ENCODE assay signal across 8 mouse cellular contexts in genomic region chr7:28392429-28393271, GRCm38 (mm10). TPM values are rescaled to one million over a fixed set of nuclear protein-coding genes. Genes with fewer than 3 reads are reported as not detected.
DNase-seq lines count a peak whose midpoint lies in the region; ATAC-seq and TF ChIP-seq lines count a peak whose summit lies in the region.

TSS of gene Med29 (minus strand) at chr7:28392708.
TSS of gene Paf1 (plus strand) at chr7:28392951.

- H3K4me2 ChIP-seq in embryonic facial prominence, embryonic 13.5 days: peak within 1 kb of the TSS; percentile 96
- H3K4me2 ChIP-seq in limb, embryonic 12.5 days: peak within 1 kb of the TSS; percentile 96
- peak within 1 kb of the TSS; percentile 90 for H3K4me2 ChIP-seq in midbrain, embryonic 15.5 days

- peak; percentile 91 for DNase-seq in 3134 (ENCODE audit: extremely low read depth, insufficient read length, low spot score)
- peak; percentile 95 to 96 for DNase-seq in adrenal gland, postnatal 36 days
- DNase-seq in heart, adult 18-20 months: peak; percentile 98 to 99
- DNase-seq in kidney, adult 2 months: peak; percentile 99
- DNase-seq in spleen, adult 2 months (ENCODE audit: low read depth in 1 of 2, low spot score in 2 of 2): peak; percentile 96 to 99

- H3K36me3 ChIP-seq in embryonic facial prominence, embryonic 13.5 days: peaks cover 54% of the 10 kb centered on the region
- H3K36me3 ChIP-seq in kidney, adult 2 months (ENCODE audit: control insufficient read depth, insufficient read depth, low read length): peaks cover 4% of the 10 kb centered on the region
- peaks cover 65% of the 10 kb centered on the region for H3K36me3 ChIP-seq in limb, embryonic 12.5 days
- H3K36me3 ChIP-seq in midbrain, embryonic 15.5 days (replicated peaks): peaks cover 50% of the 10 kb centered on the region
- H3K36me3 ChIP-seq in spleen, adult 2 months (ENCODE audit: control insufficient read depth, insufficient read depth, low read length): peaks cover 19% of the 10 kb centered on the region

- ATAC-seq in embryonic facial prominence, embryonic 13.5 days (ENCODE audit: insufficient number of reproducible peaks, insufficient read depth, low FRiP score, low TSS enrichment, low read depth): peak; percentile 93
- peak; percentile 98 for ATAC-seq in limb, embryonic 12.5 days (ENCODE audit: insufficient number of reproducible peaks, insufficient read depth, low FRiP score, low TSS enrichment, low read depth)
- ATAC-seq in midbrain, embryonic 15.5 days (replicated peaks): peak; percentile 98

- H3K27ac ChIP-seq in embryonic facial prominence, embryonic 13.5 days: peak within 1 kb of the TSS; percentile 81
- peak within 1 kb of the TSS; percentile 17; the same call in 1 of the 2 replicates for H3K27ac ChIP-seq in kidney, adult 2 months (ENCODE audit: insufficient read depth, low read depth, low read length)
- H3K27ac ChIP-seq in limb, embryonic 12.5 days: peak within 1 kb of the TSS; percentile 83
- peak within 1 kb of the TSS; percentile 81 for H3K27ac ChIP-seq in midbrain, embryonic 15.5 days
- H3K27ac ChIP-seq in spleen, adult 2 months (ENCODE audit: insufficient read depth, low read length): peak within 1 kb of the TSS; percentile 63

- peak within 1 kb of the TSS; percentile 92 for H3K9ac ChIP-seq in embryonic facial prominence, embryonic 13.5 days
- peak within 1 kb of the TSS; percentile 84 for H3K9ac ChIP-seq in limb, embryonic 12.5 days (replicated peaks)
- peak within 1 kb of the TSS; percentile 74 for H3K9ac ChIP-seq in midbrain, embryonic 15.5 days

- H3K9me3 ChIP-seq in embryonic facial prominence, embryonic 13.5 days: no peaks in the 10 kb centered on the region
- H3K9me3 ChIP-seq in limb, embryonic 12.5 days: no peaks in the 10 kb centered on the region
- no peaks in the 10 kb centered on the region for H3K9me3 ChIP-seq in midbrain, embryonic 15.5 days

- TF ChIP-seq POLR2A in kidney, adult 2 months (IDR thresholded peaks at IDR 0.05; ENCODE audit: low read depth, low read length): peak; percentile 98
- TF ChIP-seq POLR2A in spleen, adult 2 months (IDR thresholded peaks at IDR 0.05; ENCODE audit: low read depth, low read length): peak; percentile 96

- TF ChIP-seq CTCF in kidney, adult 2 months (conservative IDR thresholded peaks at IDR 0.05; ENCODE audit: insufficient read depth, insufficient read length, low read depth, low read length): no peak
- no peak for TF ChIP-seq CTCF in spleen, adult 2 months (IDR thresholded peaks at IDR 0.05; ENCODE audit: extremely low read depth, insufficient read depth, insufficient read length, insufficient replicate concordance)

- H3K4me3 ChIP-seq in embryonic facial prominence, embryonic 13.5 days: peak within 1 kb of the TSS; percentile 94
- H3K4me3 ChIP-seq in kidney, adult 2 months (ENCODE audit: insufficient read depth, low read depth, low read length): peak within 1 kb of the TSS; percentile 87
- peak within 1 kb of the TSS; percentile 92 for H3K4me3 ChIP-seq in limb, embryonic 12.5 days (replicated peaks)
- H3K4me3 ChIP-seq in midbrain, embryonic 15.5 days: peak within 1 kb of the TSS; percentile 61
- H3K4me3 ChIP-seq in spleen, adult 2 months (ENCODE audit: extremely low read depth, insufficient read depth, insufficient read length): peak within 1 kb of the TSS; percentile 76

- peaks cover 17% of the 10 kb centered on the region for H3K4me1 ChIP-seq in embryonic facial prominence, embryonic 13.5 days
- H3K4me1 ChIP-seq in kidney, adult 2 months (ENCODE audit: control insufficient read depth, insufficient read depth, low read length): peaks cover 6% of the 10 kb centered on the region; the same call in 1 of the 2 replicates
- H3K4me1 ChIP-seq in limb, embryonic 12.5 days (replicated peaks): peaks cover 17% of the 10 kb centered on the region
- H3K4me1 ChIP-seq in midbrain, embryonic 15.5 days: peaks cover 24% of the 10 kb centered on the region
- peaks cover 4% of the 10 kb centered on the region; the same call in 1 of the 2 replicates for H3K4me1 ChIP-seq in spleen, adult 2 months (ENCODE audit: control insufficient read depth, insufficient read depth, insufficient read length)

- H3K27me3 ChIP-seq in embryonic facial prominence, embryonic 13.5 days: no peaks in the 10 kb centered on the region
- no peaks in the 10 kb centered on the region for H3K27me3 ChIP-seq in kidney, adult 2 months (replicated peaks; ENCODE audit: control insufficient read depth, insufficient read depth, low read length)
- H3K27me3 ChIP-seq in limb, embryonic 12.5 days: no peaks in the 10 kb centered on the region
- H3K27me3 ChIP-seq in midbrain, embryonic 15.5 days (replicated peaks): no peaks in the 10 kb centered on the region
- no peaks in the 10 kb centered on the region for H3K27me3 ChIP-seq in spleen, adult 2 months (ENCODE audit: control insufficient read depth, insufficient read depth, low read length)

- WGBS in embryonic facial prominence, embryonic 13.5 days: under 1% methylated on average over 58 of the region's 58 CpGs
- under 1% methylated on average over 58 of the region's 58 CpGs for WGBS in kidney, adult 2 months
- under 1% methylated on average over 58 of the region's 58 CpGs for WGBS in limb, embryonic 12.5 days
- WGBS in midbrain, embryonic 15.5 days: under 1% methylated on average over 58 of the region's 58 CpGs
- WGBS in spleen, adult 2 months: under 1% methylated on average over 58 of the region's 58 CpGs

RNA-seq across cellular contexts. Expression of gene Med29, which starts in this region (rescaled TPM):
- 10 to 100 TPM; 33.6 to 47.4 TPM for total RNA-seq in adrenal gland, postnatal 36 days (2021)
- 40.5 and 53.5 TPM in 2 replicates for polyA plus RNA-seq in embryonic facial prominence, embryonic 13.5 days (2015; fragmentation: Nextera tagmentation; extraction: Ambion mirVana)
- total RNA-seq in heart, adult 18-20 months (2021): 10 to 100 TPM; 21.8 TPM
- polyA plus RNA-seq in kidney, adult 2 months (2012; rRNA removed): 71.9 and 72.1 TPM in 2 replicates
- 45.4 and 51.6 TPM in 2 replicates for polyA plus RNA-seq in limb, embryonic 12.5 days (2016; fragmentation: Nextera tagmentation; extraction: Ambion mirVana)
- 46.6 and 47.0 TPM in 2 replicates for polyA plus RNA-seq in midbrain, embryonic 15.5 days (2015; fragmentation: Nextera tagmentation; extraction: Ambion mirVana)
- 26.6 and 31.5 TPM in 2 replicates for polyA plus RNA-seq in spleen, adult 2 months (2012; rRNA removed)

RNA-seq across cellular contexts. Expression of gene Paf1, which starts in this region (rescaled TPM):
- total RNA-seq in adrenal gland, postnatal 36 days (2021): 10 to 100 TPM; 67.3 to 77.7 TPM
- 80.5 and 89.6 TPM in 2 replicates for polyA plus RNA-seq in embryonic facial prominence, embryonic 13.5 days (2015; fragmentation: Nextera tagmentation; extraction: Ambion mirVana)
- 10 to 100 TPM; 39.5 to 44.5 TPM for total RNA-seq in heart, adult 18-20 months (2021)
- 72.6 and 78.4 TPM in 2 replicates for polyA plus RNA-seq in kidney, adult 2 months (2012; rRNA removed)
- 83.0 and 86.8 TPM in 2 replicates for polyA plus RNA-seq in limb, embryonic 12.5 days (2016; fragmentation: Nextera tagmentation; extraction: Ambion mirVana)
- polyA plus RNA-seq in midbrain, embryonic 15.5 days (2015; fragmentation: Nextera tagmentation; extraction: Ambion mirVana): 92.5 and 110 TPM in 2 replicates
- 85.1 and 88.6 TPM in 2 replicates for polyA plus RNA-seq in spleen, adult 2 months (2012; rRNA removed)

Comparison
In these comparisons a context has a peak if more than half of its experiments do, and no peak if none do; other contexts are left out.
1. Peak in every context shown above with its lines: DNase-seq, ATAC-seq, H3K4me3 ChIP-seq and H3K27ac ChIP-seq.
2. H3K27ac ChIP-seq: peak in every context shown above with its lines; median percentile 83 in limb, embryonic 12.5 days; 81 in embryonic facial prominence, embryonic 13.5 days; 81 in midbrain, embryonic 15.5 days; 63 in spleen, adult 2 months; 17 in kidney, adult 2 months.